Mouse (Mus musculus): ENCODE measurements around the gene Zfpm1.

The Zfpm1 gene

GRCm38 (mm10) chr8:122326114-122326542 is 44.2 kb downstream of the Zfpm1 start:
- DNase-seq (ENCODE audit: low spot score) = no peak

- DNase-seq (ENCODE audit: low spot score) = no peak
Observed at GRCm38 (mm10) chr8:122329072-122329471, 47.1 kb downstream of the Zfpm1 start.

GRCm38 (mm10) chr8:122329553-122330239 is 47.8 kb downstream of the Zfpm1 start:
- DNase-seq (ENCODE audit: low spot score) = no peak

GRCm38 (mm10) chr8:122330446-122331133 is 48.6 kb downstream of the Zfpm1 start:
- no peak for DNase-seq (ENCODE audit: low spot score)

- no peak for DNase-seq (ENCODE audit: low spot score)
Observed at GRCm38 (mm10) chr8:122331134-122331523, 49.2 kb downstream of the Zfpm1 start.

GRCm38 (mm10) chr8:122332753-122333506 is 51.0 kb downstream of the Zfpm1 start:
- DNase-seq (ENCODE audit: low spot score) = peak; percentile 61

- DNase-seq (ENCODE audit: low spot score) = no peak
Observed at GRCm38 (mm10) chr8:122333531-122333930, 51.6 kb downstream of the Zfpm1 start.

GRCm38 (mm10) chr8:122334791-122335490 is 53.0 kb downstream of the Zfpm1 start:
- no peak for DNase-seq (ENCODE audit: low spot score)

- DNase-seq (ENCODE audit: low spot score) = no peak
Observed at GRCm38 (mm10) chr8:122335638-122336250, 53.8 kb downstream of the Zfpm1 start.

GRCm38 (mm10) chr8:122336251-122336910 is 54.4 kb downstream of the Zfpm1 start:
- peak; percentile 47 for DNase-seq (ENCODE audit: low spot score)

- DNase-seq (ENCODE audit: low spot score) = no peak
Observed at GRCm38 (mm10) chr8:122338852-122339251, 56.9 kb downstream of the Zfpm1 start.

- DNase-seq (ENCODE audit: low spot score) = no peak
Observed at GRCm38 (mm10) chr8:122340761-122341160, 58.8 kb downstream of the Zfpm1 start.

- no peak for DNase-seq (ENCODE audit: low spot score)
Observed at GRCm38 (mm10) chr8:122341790-122342189, 59.8 kb downstream of the Zfpm1 start.

GRCm38 (mm10) chr8:122342362-122342761 is 60.4 kb downstream of the Zfpm1 start:
- DNase-seq (ENCODE audit: low spot score) = no peak

GRCm38 (mm10) chr8:122342806-122343209 is 60.9 kb downstream of the Zfpm1 start:
- no peak for DNase-seq (ENCODE audit: low spot score)

GRCm38 (mm10) chr8:122343341-122343740 is 61.4 kb downstream of the Zfpm1 start:
- DNase-seq (ENCODE audit: low spot score) = no peak

GRCm38 (mm10) chr8:122343758-122344157 is 61.8 kb downstream of the Zfpm1 start:
- DNase-seq (ENCODE audit: low spot score) = no peak

GRCm38 (mm10) chr8:122344219-122344618 is 62.3 kb downstream of the Zfpm1 start:
- no peak for DNase-seq (ENCODE audit: low spot score)

GRCm38 (mm10) chr8:122345181-122346095 is 63.5 kb downstream of the Zfpm1 start:
- DNase-seq (ENCODE audit: low spot score) = no peak
